Mouse (Mus musculus) E14TG2a.4 (cell line): ENCODE measurements at regions not wholly inside any gene's neighbourhood (a gene's known extent, or its start where the extent isn't known, plus 50 kb on each side); places are given as distances from the start of the nearest gene placed in this dataset.
"Not testable (repeated sequence)": the region's sequence is repeated elsewhere in the genome, so short reads cannot be mapped to it uniquely, and the experiment has no call there.

ENCODE experiments used
- H3K27me3 ChIP-seq: 2 replicates; pipeline ENCODE4 v1.6.1; 2014; ENCODE audit warnings: low read length, control low read depth; ENCODE audit not compliant: insufficient read depth
- H3K36me3 ChIP-seq: 2 replicates; pipeline ENCODE4 v1.6.1; 2014; ENCODE audit warnings: low read length, control low read depth; ENCODE audit not compliant: insufficient read depth
- H3K4me1 ChIP-seq: replicated peaks from 2 replicates; pipeline ENCODE4 v1.6.1; 2014; ENCODE audit warnings: low read depth, low read length, control low read depth
- H3K4me3 ChIP-seq: replicated peaks from 2 replicates; pipeline ENCODE4 v1.5.1; 2014; ENCODE audit warnings: mild to moderate bottlenecking, low read length
- H3K9me3 ChIP-seq: 2 replicates; pipeline ENCODE4 v1.6.1; 2014; ENCODE audit warnings: low read length, control low read depth
- CTCF ChIP-seq: conservative IDR thresholded peaks from 2 replicates; pipeline ENCODE4 v1.5.1; 2014; ENCODE audit warnings: low read length
- NANOG ChIP-seq: IDR thresholded peaks from 2 replicates; pipeline ENCODE4 v1.6.1; 2014; ENCODE audit warnings: borderline replicate concordance, low read length, mixed read lengths
- POU5F1 ChIP-seq: IDR thresholded peaks from 2 replicates; pipeline ENCODE4 v1.6.1; 2014; ENCODE audit warnings: low read length, borderline replicate concordance

GRCm38 (mm10) chr14:83861736-83862135 is 581.6 kb upstream of the Pcdh17 start:
- H3K36me3 ChIP-seq = no peaks in the 10 kb centered on the region
- H3K4me3 ChIP-seq = no peak overlapping the region
- TF ChIP-seq POU5F1 (no peak), CTCF (no peak), NANOG (no peak)
- peaks cover 6% of the 10 kb centered on the region for H3K9me3 ChIP-seq
- H3K4me1 ChIP-seq = no peaks in the 10 kb centered on the region
- H3K27me3 ChIP-seq = no peaks in the 10 kb centered on the region

DNA sequence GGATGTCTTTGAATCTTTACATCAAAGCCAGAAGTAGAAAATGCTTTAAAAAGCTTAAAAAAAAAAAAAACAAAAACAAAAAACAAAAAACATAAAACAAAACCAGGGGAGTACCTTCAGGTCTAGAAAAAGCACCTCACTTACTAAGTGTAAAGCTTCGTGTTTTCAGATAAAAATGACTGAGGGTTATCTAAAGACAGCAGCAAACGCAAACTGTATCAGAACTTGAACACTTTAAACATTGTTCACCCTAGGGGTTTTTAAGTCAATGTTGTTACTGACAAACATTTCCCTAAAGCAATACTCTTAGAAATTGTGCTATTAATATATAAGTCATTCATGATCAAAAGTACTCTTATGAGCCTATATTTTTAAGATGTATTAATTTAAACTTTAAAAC is 580.7 kb upstream of the Pcdh17 start:
- Histone ChIP-seq H3K9me3 (peaks cover 6% of the 10 kb centered on the region), H3K27me3 (no peaks in the 10 kb centered on the region), H3K4me1 (no peaks in the 10 kb centered on the region), H3K36me3 (no peaks in the 10 kb centered on the region), H3K4me3 (no peak overlapping the region)
- TF ChIP-seq NANOG (no peak), POU5F1 (no peak), CTCF (no peak)

GRCm38 (mm10) chr14:83886393-83886792 is 557.0 kb upstream of the Pcdh17 start:
- Histone ChIP-seq H3K36me3 (no peaks in the 10 kb centered on the region), H3K4me3 (no peak overlapping the region), H3K9me3 (no peaks in the 10 kb centered on the region), H3K27me3 (no peaks in the 10 kb centered on the region), H3K4me1 (no peaks in the 10 kb centered on the region)
- TF ChIP-seq CTCF (no peak), POU5F1 (no peak), NANOG (no peak)

DNA sequence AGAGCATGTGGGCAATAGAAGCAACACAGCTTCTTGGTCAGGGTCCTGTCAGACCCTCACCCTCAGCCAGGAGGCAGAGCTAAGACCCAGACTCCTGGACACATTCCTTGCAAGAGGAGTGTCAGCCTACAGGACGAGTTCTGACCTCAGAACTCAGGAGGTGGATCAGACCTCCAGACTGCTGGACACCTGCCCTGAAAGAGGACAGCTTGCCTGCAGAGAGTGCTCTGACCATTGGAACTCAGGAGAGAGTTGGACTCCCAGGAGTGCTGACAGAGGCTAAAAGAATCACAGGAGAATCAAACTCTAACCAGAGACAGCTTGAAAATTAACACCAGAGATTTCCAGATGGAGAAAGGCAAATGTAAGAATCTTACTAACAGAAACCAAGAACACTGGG is 542.7 kb upstream of the Pcdh17 start:
- H3K4me1 ChIP-seq, H3K36me3 ChIP-seq, H3K27me3 ChIP-seq, H3K4me3 ChIP-seq, H3K9me3 ChIP-seq: not testable (repeated sequence)

- H3K4me1 ChIP-seq = no peaks in the 10 kb centered on the region
- H3K9me3 ChIP-seq = peaks cover 10% of the 10 kb centered on the region
- TF ChIP-seq CTCF = no peak
- TF ChIP-seq NANOG = no peak
- no peak for TF ChIP-seq POU5F1
- no peaks in the 10 kb centered on the region for H3K27me3 ChIP-seq
- no peaks in the 10 kb centered on the region for H3K36me3 ChIP-seq
- H3K4me3 ChIP-seq = no peak overlapping the region
Measured at GRCm38 (mm10) chr14:83943101-83943500, 500.3 kb upstream of the Pcdh17 start.

- TF ChIP-seq NANOG (no peak), CTCF (peak; percentile 25; the same call in 1 of the 2 replicates), POU5F1 (no peak)
- no peaks in the 10 kb centered on the region for H3K27me3 ChIP-seq
- peaks cover 4% of the 10 kb centered on the region for H3K9me3 ChIP-seq
- no peak overlapping the region for H3K4me3 ChIP-seq
- no peaks in the 10 kb centered on the region for H3K4me1 ChIP-seq
- H3K36me3 ChIP-seq = no peaks in the 10 kb centered on the region
Measured at GRCm38 (mm10) chr14:83944176-83944575, 499.2 kb upstream of the Pcdh17 start.

DNA sequence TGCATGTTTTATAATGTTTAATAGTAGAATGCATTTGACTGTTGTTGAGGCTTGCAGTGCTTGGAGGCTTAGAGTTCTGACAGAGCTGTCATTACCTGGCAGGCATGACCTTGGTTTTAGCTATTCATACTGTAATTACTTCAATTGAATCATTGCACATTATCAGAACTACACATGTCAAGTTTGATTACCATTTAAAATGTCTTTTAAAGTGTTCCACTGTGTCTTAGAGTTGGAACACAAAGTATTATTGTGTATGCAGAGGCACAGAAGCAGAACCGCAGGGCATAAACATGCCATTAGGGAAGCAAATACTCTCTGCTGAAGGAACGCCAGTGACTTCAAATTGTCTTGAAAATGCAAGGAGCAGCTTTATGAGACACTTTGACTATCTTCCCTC is 493.7 kb upstream of the Pcdh17 start:
- TF ChIP-seq POU5F1 (no peak), NANOG (no peak), CTCF (no peak)
- H3K4me3 ChIP-seq = no peak overlapping the region
- H3K36me3 ChIP-seq = no peaks in the 10 kb centered on the region
- no peaks in the 10 kb centered on the region for H3K4me1 ChIP-seq
- 0 out of 2 replicates have a peak, but pooled peaks cover 3% of the 10 kb centered on the region for H3K9me3 ChIP-seq
- H3K27me3 ChIP-seq = no peaks in the 10 kb centered on the region

- Histone ChIP-seq H3K9me3 (no peaks in the 10 kb centered on the region), H3K36me3 (no peaks in the 10 kb centered on the region), H3K4me3 (no peak overlapping the region), H3K4me1 (no peaks in the 10 kb centered on the region), H3K27me3 (no peaks in the 10 kb centered on the region)
- TF ChIP-seq CTCF = no peak
- TF ChIP-seq POU5F1 = no peak
Measured at GRCm38 (mm10) chr14:83959111-83959510, 484.3 kb upstream of the Pcdh17 start.

DNA sequence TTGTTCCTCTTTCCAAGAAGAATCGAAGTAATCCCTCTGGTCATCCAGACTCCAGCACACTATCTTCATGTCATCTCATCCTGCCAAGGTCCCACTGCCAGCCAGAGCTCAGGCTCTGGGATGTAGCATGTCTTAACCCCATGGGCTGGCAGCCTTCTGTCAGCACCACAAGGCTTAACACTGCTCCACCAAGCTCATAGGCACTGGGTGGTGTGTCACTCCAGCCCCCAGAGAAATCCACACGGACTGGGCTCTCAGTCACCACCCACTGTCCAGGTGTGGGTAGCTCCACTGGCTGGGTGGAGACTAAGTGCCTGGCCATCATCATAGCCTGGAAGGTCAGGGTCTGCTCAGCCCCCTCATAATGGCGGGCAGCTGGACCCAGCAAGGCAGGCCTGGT is 459.8 kb upstream of the Pcdh17 start:
- H3K4me1 ChIP-seq = no peaks in the 10 kb centered on the region
- TF ChIP-seq POU5F1 (no peak), NANOG (no peak), CTCF (no peak)
- no peak overlapping the region for H3K4me3 ChIP-seq
- no peaks in the 10 kb centered on the region for H3K27me3 ChIP-seq
- H3K36me3 ChIP-seq = no peaks in the 10 kb centered on the region
- no peaks in the 10 kb centered on the region for H3K9me3 ChIP-seq
